Mouse (Mus musculus): ENCODE data around the gene Ly6g5b.

DNA sequence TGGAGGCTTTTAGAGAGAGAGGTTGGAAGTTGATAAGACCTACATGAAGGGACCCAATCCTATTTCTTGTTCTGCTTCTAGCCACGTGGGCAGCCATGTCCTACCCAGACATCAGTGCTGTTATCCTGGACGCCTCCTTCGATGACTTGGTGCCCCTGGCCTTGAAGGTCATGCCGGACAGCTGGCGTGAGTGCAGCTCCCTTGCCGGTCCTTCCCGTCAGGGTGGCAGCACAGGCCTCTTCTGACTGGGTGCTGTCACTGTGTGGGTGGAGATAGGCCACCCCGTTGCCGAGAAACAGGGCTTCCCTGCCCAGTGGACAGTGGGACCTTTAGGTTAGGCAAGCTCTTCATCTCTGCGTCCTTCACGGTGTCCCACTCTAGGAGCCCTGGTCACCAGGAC lies 14.1 kb downstream of the Ly6g5b start:
- TF ChIP-seq CTCF (IDR thresholded peaks at IDR 0.05; ENCODE audit: extremely low read depth, insufficient read depth, low read length): no peak
- no peak for TF ChIP-seq POLR2A (IDR thresholded peaks at IDR 0.05; ENCODE audit: extremely low read depth, insufficient read depth, low read length)
